ENCODE assay signal across 18 mouse cellular contexts in the genomic region with DNA sequence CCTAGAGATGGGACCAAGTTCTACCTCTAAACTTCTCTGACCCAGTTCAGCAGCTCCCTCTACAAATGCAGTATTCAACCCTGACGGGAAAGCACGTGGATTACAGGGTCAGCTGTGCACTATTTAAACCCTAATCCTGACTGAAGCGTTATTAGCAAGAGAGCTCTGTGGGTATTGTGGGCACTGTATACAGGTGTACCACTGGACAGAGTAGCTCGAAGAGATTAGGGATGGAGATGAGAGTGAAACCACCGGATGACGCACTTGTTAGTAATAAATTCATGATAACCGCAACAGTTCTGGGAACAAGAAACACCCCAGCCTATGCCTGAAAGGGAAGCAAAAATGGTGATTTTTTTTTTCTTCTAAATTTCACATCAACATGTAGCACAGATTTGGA. TPM values are rescaled to one million over a fixed set of nuclear protein-coding genes. Genes with fewer than 3 reads are reported as not detected.
DNase-seq lines count a peak whose midpoint lies in the region; ATAC-seq and TF ChIP-seq lines count a peak whose summit lies in the region.
"Had no signal": no experiment of that assay in that cellular context is flagged by ENCODE, and none has a peak within 500 bp of the region (broad histone marks: within the 10 kb centered on the region; RNA-seq: fewer than 3 reads in every experiment).

No protein-coding gene starts in this region.

- ATAC-seq in hindbrain, postnatal 0 days: no peak
- peak; percentile 51; the same call in 1 of the 2 replicates for ATAC-seq in megakaryocyte, adult 5-6 weeks (ENCODE audit: poor library complexity, severe bottlenecking)

- DNase-seq in hindbrain, embryonic 10.5 days (ENCODE audit: low spot score): no peak
- no peak for DNase-seq in hindbrain, postnatal 0 days (ENCODE audit: low spot score)
- DNase-seq in retina, adult 2 months (ENCODE audit: low read depth, low spot score): peak; percentile 74
- no peak for DNase-seq in retina, postnatal 1 day
- no peak for DNase-seq in embryonic facial prominence, embryonic 10.5 days (ENCODE audit: low spot score)
- no peak for DNase-seq in testis, postnatal 10 days (ENCODE audit: low spot score)
- DNase-seq in cerebellum, postnatal 25 days: no peak
- DNase-seq: adrenal gland, adult 8-10 months; adrenal gland, postnatal 36 days; cerebellum, adult 2 months; cerebellum, postnatal 10 days; heart, postnatal 36 days had no signal

- H3K9ac ChIP-seq in hindbrain, postnatal 0 days (replicated peaks; ENCODE audit: low read length): no peak overlapping the region
- H3K9ac ChIP-seq: embryonic facial prominence, embryonic 13.5 days; forebrain, embryonic 13.5 days; heart, embryonic 12.5 days; hindbrain, embryonic 13.5 days had no signal

- H3K27me3 ChIP-seq in hindbrain, embryonic 10.5 days (ENCODE audit: insufficient read depth, poor library complexity, severe bottlenecking): no peaks in the 10 kb centered on the region
- H3K27me3 ChIP-seq in hindbrain, postnatal 0 days (ENCODE audit: insufficient read depth, low read length): no peaks in the 10 kb centered on the region
- H3K27me3 ChIP-seq in embryonic facial prominence, embryonic 10.5 days (replicated peaks; ENCODE audit: low read depth, poor library complexity, severe bottlenecking): no peaks in the 10 kb centered on the region
- H3K27me3 ChIP-seq: embryonic facial prominence, embryonic 13.5 days; forebrain, embryonic 13.5 days; heart, embryonic 12.5 days; hindbrain, embryonic 13.5 days had no signal

- peaks cover 45% of the 10 kb centered on the region for H3K4me1 ChIP-seq in hindbrain, embryonic 10.5 days (replicated peaks)
- peaks cover 8% of the 10 kb centered on the region; the same call in 1 of the 2 replicates for H3K4me1 ChIP-seq in hindbrain, postnatal 0 days (ENCODE audit: insufficient read depth, low read length)
- H3K4me1 ChIP-seq in embryonic facial prominence, embryonic 10.5 days: peaks cover 29% of the 10 kb centered on the region

- 76% methylated on average over 7 of the region's 7 CpGs for whole genome bisulfite sequencing in hindbrain, embryonic 10.5 days
- 65% methylated on average over 7 of the region's 7 CpGs for WGBS in hindbrain, postnatal 0 days
- 78% methylated on average over 7 of the region's 7 CpGs for WGBS in embryonic facial prominence, embryonic 10.5 days

- 0 out of 2 replicates have a peak overlapping the region, but pooled peaks have one; percentile 17 for H3K27ac ChIP-seq in hindbrain, embryonic 10.5 days
- H3K27ac ChIP-seq in hindbrain, postnatal 0 days: no peak overlapping the region
- 0 out of 2 replicates have a peak overlapping the region, but pooled peaks have one; percentile 57 for H3K27ac ChIP-seq in embryonic facial prominence, embryonic 10.5 days (replicated peaks)
- H3K27ac ChIP-seq: embryonic facial prominence, embryonic 13.5 days; forebrain, embryonic 13.5 days; hindbrain, embryonic 13.5 days had no signal

- no peak overlapping the region for H3K4me2 ChIP-seq in hindbrain, postnatal 0 days (ENCODE audit: low read depth, low read length)
- H3K4me2 ChIP-seq: embryonic facial prominence, embryonic 13.5 days; forebrain, embryonic 13.5 days; heart, embryonic 12.5 days; hindbrain, embryonic 13.5 days had no signal

- H3K4me3 ChIP-seq in hindbrain, embryonic 10.5 days: no peak overlapping the region
- H3K4me3 ChIP-seq in hindbrain, postnatal 0 days (ENCODE audit: low read length): no peak overlapping the region
- H3K4me3 ChIP-seq in embryonic facial prominence, embryonic 10.5 days: no peak overlapping the region
- H3K4me3 ChIP-seq: embryonic facial prominence, embryonic 13.5 days; forebrain, embryonic 13.5 days; heart, embryonic 12.5 days; hindbrain, embryonic 13.5 days had no signal

- no peaks in the 10 kb centered on the region for H3K36me3 ChIP-seq in hindbrain, embryonic 10.5 days
- H3K36me3 ChIP-seq in hindbrain, postnatal 0 days (ENCODE audit: insufficient read depth, low read length): no peaks in the 10 kb centered on the region
- H3K36me3 ChIP-seq in embryonic facial prominence, embryonic 10.5 days (replicated peaks): no peaks in the 10 kb centered on the region
- H3K36me3 ChIP-seq: embryonic facial prominence, embryonic 13.5 days; heart, embryonic 12.5 days; hindbrain, embryonic 13.5 days had no signal

- no peaks in the 10 kb centered on the region for H3K9me3 ChIP-seq in hindbrain, embryonic 10.5 days
- H3K9me3 ChIP-seq in hindbrain, postnatal 0 days (ENCODE audit: low read length): no peaks in the 10 kb centered on the region
- no peaks in the 10 kb centered on the region for H3K9me3 ChIP-seq in embryonic facial prominence, embryonic 10.5 days
- H3K9me3 ChIP-seq: embryonic facial prominence, embryonic 13.5 days; forebrain, embryonic 13.5 days; G1E; heart, embryonic 12.5 days; hindbrain, embryonic 13.5 days had no signal

- no peak for TF ChIP-seq CTCF in hindbrain, postnatal 0 days (IDR thresholded peaks at IDR 0.05; ENCODE audit: low read depth)

RNA-seq across cellular contexts. Expression of a gene that starts 57.0 kb away (rescaled TPM):
- 12.1 and 15.1 TPM in 2 replicates for polyA plus RNA-seq in hindbrain, embryonic 10.5 days (2016; fragmentation: Nextera tagmentation; extraction: Ambion mirVana)
- 32.8 and 42.4 TPM in 2 replicates for total RNA-seq in hindbrain, postnatal 0 days (2014; rRNA removed)
- polyA plus RNA-seq in hindbrain, postnatal 0 days (2015; fragmentation: Nextera tagmentation; extraction: Ambion mirVana): 18.4 and 21.0 TPM in 2 replicates
- 14.5 and 16.3 TPM in 2 replicates for polyA plus RNA-seq in embryonic facial prominence, embryonic 10.5 days (2016; fragmentation: Nextera tagmentation; extraction: Ambion mirVana)
- total RNA-seq in megakaryocyte, adult 5-6 weeks (2015): 8.1 and 9.8 TPM in 2 replicates
- total RNA-seq in megakaryocyte, adult 5-6 weeks (2017): 4.6 and 5.1 TPM in 2 replicates
